14 mouse cellular contexts compared by ENCODE assay signal in genomic region chr5:148534644-148535043, GRCm38 (mm10). TPM values are rescaled to one million over a fixed set of nuclear protein-coding genes. Genes with fewer than 3 reads are reported as not detected.
A peak's percentile ranks its signal among the peaks of the same experiment; 100 is the strongest.
DNase-seq lines count a peak whose midpoint lies in the region; ATAC-seq and TF ChIP-seq lines count a peak whose summit lies in the region.
"Had no signal": no experiment of that assay in that cellular context is flagged by ENCODE, and none has a peak within 500 bp of the region (broad histone marks: within the 10 kb centered on the region; RNA-seq: fewer than 3 reads in every experiment).

No protein-coding gene starts in this region.

- no peaks in the 10 kb centered on the region for H3K9me3 ChIP-seq in embryonic facial prominence, embryonic 14.5 days (ENCODE audit: control insufficient read depth, low read length)
- H3K9me3 ChIP-seq in embryonic facial prominence, embryonic 10.5 days, result no peaks in the 10 kb centered on the region
- no peaks in the 10 kb centered on the region for H3K9me3 ChIP-seq in CH12.LX (replicated peaks; ENCODE audit: low read length)
- H3K9me3 ChIP-seq: forebrain, embryonic 10.5 days; liver, embryonic 12.5 days had no signal

- no peaks in the 10 kb centered on the region for H3K36me3 ChIP-seq in embryonic facial prominence, embryonic 14.5 days (ENCODE audit: control insufficient read depth, insufficient read depth, low read length)
- H3K36me3 ChIP-seq in embryonic facial prominence, embryonic 10.5 days (replicated peaks), result no peaks in the 10 kb centered on the region
- peaks cover 0 to 12% of the 10 kb centered on the region in 2 experiments for H3K36me3 ChIP-seq in CH12.LX (replicated peaks in 1 of 2; ENCODE audit: control insufficient read depth in 1 of 2, insufficient read depth in 1 of 2, low read length in 1 of 2)
- H3K36me3 ChIP-seq: forebrain, embryonic 10.5 days; liver, embryonic 12.5 days had no signal

- no peak overlapping the region for H3K4me3 ChIP-seq in embryonic facial prominence, embryonic 14.5 days (ENCODE audit: low read depth, low read length)
- no peak overlapping the region for H3K4me3 ChIP-seq in embryonic facial prominence, embryonic 10.5 days
- H3K4me3 ChIP-seq in CH12.LX (replicated peaks in 1 of 3; ENCODE audit: low read depth in 2 of 3, low read length in 2 of 3, poor library complexity in 1 of 3), result no peak overlapping the region
- H3K4me3 ChIP-seq: forebrain, embryonic 10.5 days; liver, embryonic 12.5 days had no signal

- no peak for ATAC-seq in embryonic facial prominence, embryonic 14.5 days (ENCODE audit: low read depth)
- ATAC-seq: hindbrain, embryonic 16.5 days; liver, embryonic 12.5 days had no signal

- peak; percentile 61 for DNase-seq in embryonic facial prominence, embryonic 14.5 days (ENCODE audit: low spot score)
- DNase-seq in embryonic facial prominence, embryonic 10.5 days (ENCODE audit: low spot score), result no peak
- DNase-seq in kidney, postnatal 10 days, result peak; percentile 53
- no peak for DNase-seq in kidney, adult 8-10 months
- no peak for DNase-seq in CH12.LX (ENCODE audit: extremely low read depth)
- DNase-seq in brain, adult 2 months (ENCODE audit: low read depth, low spot score), result peak; percentile 61
- no peak for DNase-seq in layer of hippocampus, adult 9-10 months (ENCODE audit: low spot score)
- DNase-seq in right cerebral cortex, adult 18-20 months, result no peak
- DNase-seq: gastrocnemius, postnatal 36 days; thymus, adult 2 months had no signal

- no peaks in the 10 kb centered on the region for H3K27me3 ChIP-seq in embryonic facial prominence, embryonic 14.5 days (replicated peaks; ENCODE audit: control insufficient read depth, insufficient read depth, low read length)
- H3K27me3 ChIP-seq in embryonic facial prominence, embryonic 10.5 days (replicated peaks; ENCODE audit: low read depth, poor library complexity, severe bottlenecking), result no peaks in the 10 kb centered on the region
- no peaks in the 10 kb centered on the region for H3K27me3 ChIP-seq in CH12.LX (replicated peaks)
- H3K27me3 ChIP-seq: liver, embryonic 12.5 days had no signal

- in situ Hi-C loops in CH12.LX (cut with MboI; ENCODE audit: low pct_ligation_motif_present, low pct_unique_long_range_greater_than_20kb, low sequenced_read_pairs), result no loop called here

- TF ChIP-seq POLR2A in CH12.LX (IDR thresholded peaks at IDR 0.05; ENCODE audit: low read depth, low read length), result no peak

- H3K4me1 ChIP-seq in embryonic facial prominence, embryonic 14.5 days (ENCODE audit: control insufficient read depth, insufficient read depth, low read length), result peaks cover 10% of the 10 kb centered on the region
- H3K4me1 ChIP-seq in embryonic facial prominence, embryonic 10.5 days, result peaks cover 9% of the 10 kb centered on the region
- peaks cover 10 to 80% of the 10 kb centered on the region in 2 experiments; a peak in 3 of 4 replicates for H3K4me1 ChIP-seq in CH12.LX (ENCODE audit: control insufficient read depth in 1 of 2, insufficient read depth in 2 of 2)

- H3K9ac ChIP-seq in embryonic facial prominence, embryonic 14.5 days (ENCODE audit: low read depth, low read length), result no peak overlapping the region
- peak overlapping the region; percentile 60 for H3K9ac ChIP-seq in CH12.LX (ENCODE audit: insufficient read depth, low read depth)
- H3K9ac ChIP-seq: liver, embryonic 12.5 days had no signal

- H3K27ac ChIP-seq in embryonic facial prominence, embryonic 14.5 days (replicated peaks; ENCODE audit: low read depth, low read length), result no peak overlapping the region
- no peak overlapping the region for H3K27ac ChIP-seq in embryonic facial prominence, embryonic 10.5 days (replicated peaks)
- peak overlapping the region; percentile 63 for H3K27ac ChIP-seq in CH12.LX (ENCODE audit: insufficient read depth, low read depth)
- H3K27ac ChIP-seq: forebrain, embryonic 10.5 days; liver, embryonic 12.5 days had no signal

- TF ChIP-seq CTCF in CH12.LX (conservative IDR thresholded peaks at IDR 0.05 in 1 of 2, IDR thresholded peaks at IDR 0.05 in 1 of 2; ENCODE audit: low read depth in 2 of 2, low read length in 2 of 2), result no peak

- 62% methylated on average over 3 of the region's 3 CpGs for WGBS in embryonic facial prominence, embryonic 14.5 days
- WGBS in embryonic facial prominence, embryonic 10.5 days, result 91% methylated on average over 3 of the region's 3 CpGs

- TF ChIP-seq EP300 in CH12.LX (IDR thresholded peaks at IDR 0.05; ENCODE audit: low read length), result no peak

- no peak for TF ChIP-seq RAD21 in CH12.LX (IDR thresholded peaks at IDR 0.05; ENCODE audit: low read depth, low read length)

- H3K79me2 ChIP-seq in CH12.LX (replicated peaks; ENCODE audit: control insufficient read depth, extremely low read depth, insufficient read depth, poor library complexity, severe bottlenecking), result peaks cover 78% of the 10 kb centered on the region

- no peak overlapping the region for H3K4me2 ChIP-seq in embryonic facial prominence, embryonic 14.5 days (ENCODE audit: low read depth, low read length)
- peak overlapping the region; percentile 75; the same call in 1 of the 2 replicates for H3K4me2 ChIP-seq in CH12.LX (ENCODE audit: insufficient read depth, low read depth, poor library complexity, severe bottlenecking)
- H3K4me2 ChIP-seq: liver, embryonic 12.5 days; midbrain, embryonic 11.5 days had no signal

- dilution Hi-C loops in CH12.LX (cut with MboI; ENCODE audit: extremely low pct_ligation_motif_present, extremely low pct_unique_long_range_greater_than_20kb, low sequenced_read_pairs), result no loop called here

TF ChIP-seq in CH12.LX, 34 proteins besides CTCF, POLR2A, EP300 and RAD21:
- TF ChIP-seq JUND (conservative IDR thresholded peaks at IDR 0.05; ENCODE audit: low read depth, low read length) (no peak), ZC3H11A (IDR thresholded peaks at IDR 0.05; ENCODE audit: low read depth, low read length) (no peak), BHLHE40 (IDR thresholded peaks at IDR 0.05; ENCODE audit: low read depth, low read length) (no peak), ETS1 (conservative IDR thresholded peaks at IDR 0.05; ENCODE audit: low read depth, low read length) (no peak), MEF2A (IDR thresholded peaks at IDR 0.05; ENCODE audit: borderline replicate concordance, low read depth, low read length) (no peak), MAZ (IDR thresholded peaks at IDR 0.05; ENCODE audit: low read depth, low read length) (no peak), RCOR1 (conservative IDR thresholded peaks at IDR 0.05; ENCODE audit: low read depth, low read length) (no peak), GABPA (IDR thresholded peaks at IDR 0.05; ENCODE audit: insufficient replicate concordance, low read depth, low read length) (no peak), HCFC1 (IDR thresholded peaks at IDR 0.05; ENCODE audit: low read depth, low read length) (no peak), CHD2 (IDR thresholded peaks at IDR 0.05; ENCODE audit: low read length) (no peak), USF1 (IDR thresholded peaks at IDR 0.05; ENCODE audit: low read depth, low read length) (no peak), IRF4 (IDR thresholded peaks at IDR 0.05; ENCODE audit: low read depth, low read length) (no peak), SIN3A (IDR thresholded peaks at IDR 0.05; ENCODE audit: low read length) (no peak), JUN (IDR thresholded peaks at IDR 0.05; ENCODE audit: insufficient read depth, low read depth, low read length) (no peak), NELFE (IDR thresholded peaks at IDR 0.05; ENCODE audit: low read depth, low read length) (no peak), MXI1 (IDR thresholded peaks at IDR 0.05; ENCODE audit: low read depth, low read length) (no peak), ZKSCAN1 (IDR thresholded peaks at IDR 0.05; ENCODE audit: borderline replicate concordance, low read depth, low read length) (no peak), MAX (IDR thresholded peaks at IDR 0.05; ENCODE audit: low read length) (no peak), CHD1 (IDR thresholded peaks at IDR 0.05; ENCODE audit: low read depth, low read length) (no peak)

RNA-seq across cellular contexts. Expression of gene Ubl3, which starts 17.9 kb away (rescaled TPM):
- polyA plus RNA-seq in embryonic facial prominence, embryonic 14.5 days (2014; fragmentation: Nextera tagmentation; extraction: Ambion mirVana), result 73.2 and 73.8 TPM in 2 replicates
- polyA plus RNA-seq in embryonic facial prominence, embryonic 10.5 days (2016; fragmentation: Nextera tagmentation; extraction: Ambion mirVana), result 55.4 and 56.3 TPM in 2 replicates
- total RNA-seq in CH12.LX (2012; rRNA removed) (44.8 and 46.9 TPM in 2 replicates), CH12.LX (2014; rRNA removed) (83.3 and 83.5 TPM in 2 replicates)
- 81.8 and 85.9 TPM in 2 replicates for polyA plus RNA-seq in CH12.LX (2012; ENCODE audit: insufficient read length, low read depth)

Comparison
In these comparisons a context has a peak if more than half of its experiments do, and no peak if none do; other contexts are left out.
1. DNase-seq: peak in embryonic facial prominence, embryonic 14.5 days (single experiment), kidney, postnatal 10 days (single experiment) and brain, adult 2 months (single experiment); none in embryonic facial prominence, embryonic 10.5 days (single experiment), kidney, adult 8-10 months (0 of 2), CH12.LX (single experiment), layer of hippocampus, adult 9-10 months (single experiment) and right cerebral cortex, adult 18-20 months (single experiment).